In the genomic region with DNA sequence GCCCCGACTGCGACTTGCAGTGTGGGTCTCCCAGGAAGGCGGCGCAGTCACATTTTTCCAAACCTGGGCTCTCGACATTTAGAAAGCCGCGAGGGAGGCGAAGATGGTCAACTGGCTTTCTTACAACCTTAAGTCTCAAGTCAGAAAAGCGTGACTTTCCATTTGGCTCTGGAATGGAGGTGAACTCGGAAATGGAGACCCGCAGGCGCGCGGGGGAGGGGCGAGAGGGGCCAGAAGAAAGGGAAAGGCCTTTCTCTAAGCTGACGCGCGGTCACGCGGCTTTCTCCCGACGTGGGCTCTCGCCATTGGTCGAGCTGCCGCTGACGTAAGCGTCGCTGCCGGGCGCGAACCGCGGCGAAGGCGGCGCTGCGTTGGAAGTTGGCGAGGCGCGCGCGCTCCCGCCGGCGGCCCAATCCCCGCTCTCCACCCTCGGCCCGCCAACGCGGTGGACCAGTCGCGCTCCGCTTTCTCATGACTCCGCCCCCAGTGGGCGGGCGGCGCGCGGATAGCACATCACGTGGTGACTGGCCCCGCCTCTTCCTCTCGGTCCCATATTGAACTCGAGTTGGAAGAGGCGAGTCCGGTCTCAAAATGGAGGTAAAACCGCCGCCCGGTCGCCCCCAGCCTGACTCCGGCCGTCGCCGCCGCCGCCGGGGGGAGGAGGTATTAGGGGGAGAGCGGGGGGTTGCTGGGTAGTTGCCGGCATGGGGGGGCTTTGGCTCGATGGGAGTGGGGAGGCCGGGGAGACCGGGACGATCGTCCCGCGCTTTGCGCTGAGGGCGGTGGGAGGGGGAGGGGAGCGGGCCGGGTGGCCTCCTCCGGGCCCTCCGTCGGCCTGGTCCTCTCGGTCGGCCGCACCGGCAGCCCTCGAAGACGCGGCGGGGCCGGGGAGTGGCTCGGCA, we compare ENCODE assay signal across 8 mouse cellular contexts. TPM values are rescaled to one million over a fixed set of nuclear protein-coding genes. Genes with fewer than 3 reads are reported as not detected.
A peak's percentile ranks its signal among the peaks of the same experiment; 100 is the strongest.
DNase-seq lines count a peak whose midpoint lies in the region; ATAC-seq and TF ChIP-seq lines count a peak whose summit lies in the region.

TSS of gene Hnrnpa3 (plus strand) at position 535 of the 902 bp plus-strand sequence.

- H3K9ac ChIP-seq in kidney, embryonic 16.5 days (replicated peaks; ENCODE audit: low read length): peak within 1 kb of the TSS; percentile 100
- H3K9ac ChIP-seq in liver, adult 2 months (ENCODE audit: low read depth, low read length): peak within 1 kb of the TSS; percentile 96

- peaks cover 16% of the 10 kb centered on the region; the same call in 1 of the 2 replicates for H3K79me2 ChIP-seq in liver, adult 2 months (ENCODE audit: control insufficient read depth, insufficient read depth, low read length)
- H3K79me2 ChIP-seq in myocyte (ENCODE audit: control insufficient read depth, insufficient read depth): peaks cover 44% of the 10 kb centered on the region

- H3K27me3 ChIP-seq in heart, embryonic 10.5 days (ENCODE audit: insufficient read depth, poor library complexity, severe bottlenecking): no peaks in the 10 kb centered on the region
- no peaks in the 10 kb centered on the region for H3K27me3 ChIP-seq in kidney, embryonic 16.5 days (ENCODE audit: insufficient read depth, low read length)
- H3K27me3 ChIP-seq in liver, adult 2 months (ENCODE audit: control insufficient read depth, insufficient read depth, low read length): no peaks in the 10 kb centered on the region
- no peaks in the 10 kb centered on the region for H3K27me3 ChIP-seq in myocyte (ENCODE audit: control insufficient read depth, insufficient read depth, insufficient read length)
- H3K27me3 ChIP-seq in splenic B cell, adult 2 months (ENCODE audit: control insufficient read depth, insufficient read depth, low read length, poor library complexity, severe bottlenecking): no peaks in the 10 kb centered on the region

- TF ChIP-seq POLR2A in liver, adult 2 months (IDR thresholded peaks at IDR 0.05; ENCODE audit: extremely low read depth, insufficient read depth, low read length): peak; percentile 80; the same call in 1 of the 2 replicates
- TF ChIP-seq POLR2A in myocyte (IDR thresholded peaks at IDR 0.05; ENCODE audit: insufficient read length, low read depth): peak; percentile 28

- peaks cover 26% of the 10 kb centered on the region for H3K36me3 ChIP-seq in heart, embryonic 10.5 days
- H3K36me3 ChIP-seq in kidney, embryonic 16.5 days (ENCODE audit: insufficient read depth, low read length): peaks cover 15% of the 10 kb centered on the region
- H3K36me3 ChIP-seq in liver, adult 2 months (ENCODE audit: control insufficient read depth, insufficient read depth, low read length): peaks cover 25% of the 10 kb centered on the region
- H3K36me3 ChIP-seq in myocyte (ENCODE audit: control insufficient read depth, insufficient read depth): peaks cover 30% of the 10 kb centered on the region
- H3K36me3 ChIP-seq in splenic B cell, adult 2 months (ENCODE audit: control insufficient read depth, insufficient read depth, low read length, poor library complexity, severe bottlenecking): peaks cover 15% of the 10 kb centered on the region; the same call in 1 of the 2 replicates

- peak within 1 kb of the TSS; percentile 99 for H3K4me3 ChIP-seq in heart, embryonic 10.5 days
- peak within 1 kb of the TSS; percentile 98 for H3K4me3 ChIP-seq in kidney, embryonic 16.5 days (ENCODE audit: low read length)
- peak within 1 kb of the TSS; percentile 72 for H3K4me3 ChIP-seq in liver, adult 2 months (ENCODE audit: insufficient read depth, low read depth, low read length)
- peak within 1 kb of the TSS; percentile 91 for H3K4me3 ChIP-seq in myocyte

- peak within 1 kb of the TSS; percentile 100 for H3ac ChIP-seq in myocyte (ENCODE audit: control insufficient read depth, insufficient read length)

- peak within 1 kb of the TSS; percentile 93 for H3K4me2 ChIP-seq in kidney, embryonic 16.5 days (replicated peaks; ENCODE audit: low read depth, low read length)
- H3K4me2 ChIP-seq in myocyte (ENCODE audit: low read depth): peak within 1 kb of the TSS; percentile 81

- WGBS in heart, embryonic 10.5 days: under 1% methylated on average over 102 of the region's 102 CpGs
- under 1% methylated on average over 69 of the region's 102 CpGs for WGBS in kidney, embryonic 16.5 days
- WGBS in liver, adult 2 months: 1% methylated on average over 94 of the region's 102 CpGs

- peaks cover 10% of the 10 kb centered on the region for H3K4me1 ChIP-seq in heart, embryonic 10.5 days
- H3K4me1 ChIP-seq in kidney, embryonic 16.5 days (ENCODE audit: insufficient read depth, low read length): peaks cover 33% of the 10 kb centered on the region
- H3K4me1 ChIP-seq in liver, adult 2 months (ENCODE audit: control insufficient read depth, insufficient read depth, low read length): peaks cover 11% of the 10 kb centered on the region; the same call in 1 of the 2 replicates

- H3K27ac ChIP-seq in heart, embryonic 10.5 days: peak within 1 kb of the TSS; percentile 100
- peak within 1 kb of the TSS; percentile 100 for H3K27ac ChIP-seq in kidney, embryonic 16.5 days (ENCODE audit: low read length)
- H3K27ac ChIP-seq in liver, adult 2 months (replicated peaks; ENCODE audit: insufficient read depth, low read depth, low read length): peak within 1 kb of the TSS; percentile 95

- TF ChIP-seq CTCF in liver, adult 2 months (IDR thresholded peaks at IDR 0.05; ENCODE audit: low read depth, low read length): no peak

- H3K9me3 ChIP-seq in heart, embryonic 10.5 days: no peaks in the 10 kb centered on the region
- H3K9me3 ChIP-seq in kidney, embryonic 16.5 days (ENCODE audit: low read length): no peaks in the 10 kb centered on the region

- peak; percentile 99 for DNase-seq in B cell, adult 2 months
- DNase-seq in brain, adult 2 months (ENCODE audit: low read depth, low spot score): peak; percentile 99
- peak; percentile 98 for DNase-seq in heart, embryonic 10.5 days (ENCODE audit: low spot score)
- DNase-seq in liver, adult 2 months (ENCODE audit: extremely low read depth, low read depth, low spot score): peak; percentile 86
- peak; percentile 99 for DNase-seq in splenic B cell, adult 2 months (ENCODE audit: low read depth, low spot score)

- ATAC-seq in erythroblast, adult 5-6 weeks (replicated peaks; ENCODE audit: low FRiP score, poor library complexity, severe bottlenecking): peak; percentile 91
- peak; percentile 96 for ATAC-seq in kidney, embryonic 16.5 days (ENCODE audit: low FRiP score, low TSS enrichment)

TF ChIP-seq in myocyte, 11 proteins besides CTCF, POLR2A, EP300 and RAD21:
- TF ChIP-seq USF1 (IDR thresholded peaks at IDR 0.05; ENCODE audit: low read depth): peak; percentile 86
- no peak for TF ChIP-seq MYOG (IDR thresholded peaks at IDR 0.05; ENCODE audit: control insufficient read depth in 1 of 3, insufficient read depth in 1 of 3, insufficient read length in 2 of 3, low read depth in 2 of 3)
- TF ChIP-seq MYOD1 (IDR thresholded peaks at IDR 0.05; ENCODE audit: control insufficient read depth in 1 of 3, insufficient read length in 2 of 3, low read depth in 2 of 3): no peak
- TF ChIP-seq SRF (IDR thresholded peaks at IDR 0.05; ENCODE audit: control insufficient read depth, insufficient read length, low read depth): peak; percentile 66
- no peak for TF ChIP-seq TCF3 (IDR thresholded peaks at IDR 0.05; ENCODE audit: insufficient read length, low read depth)
- peak; percentile 75 for TF ChIP-seq E2F4 (IDR thresholded peaks at IDR 0.05; ENCODE audit: insufficient read depth)
- TF ChIP-seq POLR2AphosphoS2 (IDR thresholded peaks at IDR 0.05; ENCODE audit: insufficient read length, low read depth): peak; percentile 34
- TF ChIP-seq TCF12 (IDR thresholded peaks at IDR 0.05; ENCODE audit: insufficient read depth, poor library complexity, severe bottlenecking): no peak
- TF ChIP-seq CEBPB (IDR thresholded peaks at IDR 0.05; ENCODE audit: insufficient read depth, poor library complexity, severe bottlenecking): no peak

RNA-seq across cellular contexts. Expression of gene Hnrnpa3, which starts in this region (rescaled TPM):
- total RNA-seq in erythroblast, adult 5-6 weeks (2015; ENCODE audit: low replicate concordance): 181 and 187 TPM in 2 replicates
- 98.5 and 192 TPM in 2 replicates for total RNA-seq in erythroblast, adult 5-6 weeks (2017; ENCODE audit: low replicate concordance)
- polyA plus RNA-seq in heart, embryonic 10.5 days (2016; fragmentation: Nextera tagmentation; extraction: Ambion mirVana): 188 and 209 TPM in 2 replicates
- 281 and 293 TPM in 2 replicates for polyA plus RNA-seq in kidney, embryonic 16.5 days (2015; fragmentation: Nextera tagmentation; extraction: Ambion mirVana)
- total RNA-seq in liver, adult 2 months (2014; rRNA removed): 44.2 and 45.5 TPM in 2 replicates
- polyA plus RNA-seq in liver, adult 2 months (2012; rRNA removed): 13.9 and 14.1 TPM in 2 replicates
- polyA plus RNA-seq in myocyte (2012; fragmentation: generic; extraction: Trizol): 193 TPM

Comparison
In these comparisons a context has a peak if more than half of its experiments do, and no peak if none do; other contexts are left out.
1. Peak in every context shown above with its lines: DNase-seq, ATAC-seq, H3K4me3 ChIP-seq and H3K27ac ChIP-seq.
2. RNA of gene Hnrnpa3 (polyA plus RNA-seq): 281 to 293 TPM in kidney, embryonic 16.5 days, 188 to 209 TPM in heart, embryonic 10.5 days and 193 TPM in myocyte (single experiment); 13.9 to 14.1 TPM in liver, adult 2 months; every median in the first group is over 10 times any median in the second.